Mouse (Mus musculus) adrenal gland, adult 8-10 months (tissue): ENCODE data around the gene Zzz3. TPM values are rescaled to one million over a fixed set of nuclear protein-coding genes. Genes with fewer than 3 reads are reported as not detected.

ENCODE experiments used
- DNase-seq: peaks from one replicate; pipeline ENCODE4 v3.0.0; 2022
- total RNA-seq, 4 experiments: library from RNA; stranded (reverse); gene quantifications; 2 replicates each; pipeline ENCODE4 v1.2.4; 2022

The Zzz3 gene
- 10 to 100 TPM; 31.3 to 52.7 (median 48.1) TPM for total RNA-seq

DNA sequence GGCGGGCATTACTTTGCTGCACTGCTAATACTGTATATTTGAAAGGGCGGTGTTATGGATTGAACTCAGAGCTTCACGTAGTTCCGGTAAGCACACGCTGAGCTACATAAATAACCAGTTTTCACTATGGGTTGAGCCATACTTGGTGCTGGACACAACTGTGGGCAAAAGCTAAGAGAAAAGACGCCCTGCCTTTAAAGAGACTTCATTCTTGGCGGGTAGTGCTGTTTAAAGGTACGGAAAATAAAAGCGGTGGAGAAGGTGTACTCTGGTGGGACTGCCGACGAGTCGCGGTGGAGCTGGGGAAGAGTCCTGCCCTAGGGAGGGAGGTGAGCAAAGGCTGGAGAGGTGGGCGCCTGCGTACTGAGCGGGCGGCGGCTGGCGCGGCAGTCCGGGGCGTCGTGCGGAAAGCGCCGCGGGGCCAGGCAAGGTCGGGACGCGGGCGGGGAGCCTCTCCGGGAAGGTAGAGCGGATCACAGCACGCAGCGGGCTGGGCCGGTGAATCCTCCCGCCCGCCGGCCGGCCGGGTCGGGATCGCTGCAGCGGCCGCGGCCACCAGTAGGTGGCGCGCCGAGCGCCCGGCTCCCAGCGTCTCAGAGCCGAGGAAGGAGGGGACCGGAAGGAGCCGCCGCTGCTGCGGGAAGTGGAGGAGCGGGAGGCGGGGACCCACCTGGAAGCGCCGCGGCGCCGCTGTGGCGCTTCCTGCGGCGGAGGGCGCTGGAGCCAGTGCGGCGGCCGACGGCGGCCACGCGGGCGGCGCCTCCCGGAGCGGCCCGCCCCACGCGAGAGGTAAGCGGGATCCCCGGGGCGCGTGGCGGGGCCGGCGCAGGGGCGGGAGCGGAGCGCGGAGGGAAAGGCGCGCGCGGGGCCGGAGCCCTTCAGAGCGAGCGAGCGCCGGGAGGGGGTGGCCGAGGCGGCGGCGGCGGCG is at the start of gene Zzz3:
Zzz3 (plus strand) TSS at position 124 of the 928 bp plus-strand sequence.
- peak; percentile 83 for DNase-seq

- DNase-seq = peak; percentile 90
Measured at GRCm38 (mm10) chr3:152345732-152346632, 49.3 kb upstream of the Zzz3 start, which contains the start of gene Usp33. Usp33 (plus strand) TSS chr3:152346478.

GRCm38 (mm10) chr3:152346633-152347141 is 48.6 kb upstream of the Zzz3 start:
- DNase-seq = peak; percentile 37

GRCm38 (mm10) chr3:152347227-152347626 is 48.0 kb upstream of the Zzz3 start:
- DNase-seq = no peak

DNA sequence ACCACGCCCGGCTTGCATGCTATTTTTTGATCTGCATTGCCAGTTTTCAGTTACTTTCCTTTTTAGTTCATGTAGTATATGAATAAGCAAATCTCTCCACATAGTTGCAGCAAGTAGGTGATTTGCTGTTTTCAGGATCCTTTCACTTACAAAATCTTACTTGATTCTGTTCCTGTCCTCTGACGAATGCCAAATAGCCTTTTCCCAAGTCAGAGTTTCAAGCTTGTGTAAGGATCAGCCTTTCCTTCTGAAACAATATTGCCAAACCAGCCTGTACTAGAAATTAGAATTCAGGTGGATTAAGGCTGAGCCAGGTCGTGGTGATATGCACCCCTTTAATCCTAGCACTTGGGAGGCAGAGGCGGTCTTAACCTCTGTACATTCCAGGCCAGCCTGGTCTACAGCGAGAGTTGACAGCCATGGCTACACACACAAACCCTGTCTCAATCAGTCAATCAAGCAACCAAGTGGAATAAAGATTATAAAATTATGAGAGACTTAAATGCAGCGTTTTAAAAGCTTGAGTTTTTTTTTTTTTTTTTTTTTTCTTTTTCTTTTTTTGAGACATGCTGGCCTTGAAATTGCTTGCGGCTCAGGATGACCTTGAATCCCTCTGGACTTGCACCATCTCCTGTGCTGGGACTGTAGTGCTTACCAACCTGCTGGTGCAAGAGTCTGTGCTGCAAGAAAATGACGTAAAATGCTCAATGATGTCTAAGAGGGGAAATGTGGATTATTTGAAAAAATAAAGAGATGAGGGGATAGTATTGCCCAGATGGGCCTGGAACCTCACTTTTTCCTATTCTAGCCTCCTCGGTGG is 47.1 kb upstream of the Zzz3 start:
- no peak for DNase-seq

DNA sequence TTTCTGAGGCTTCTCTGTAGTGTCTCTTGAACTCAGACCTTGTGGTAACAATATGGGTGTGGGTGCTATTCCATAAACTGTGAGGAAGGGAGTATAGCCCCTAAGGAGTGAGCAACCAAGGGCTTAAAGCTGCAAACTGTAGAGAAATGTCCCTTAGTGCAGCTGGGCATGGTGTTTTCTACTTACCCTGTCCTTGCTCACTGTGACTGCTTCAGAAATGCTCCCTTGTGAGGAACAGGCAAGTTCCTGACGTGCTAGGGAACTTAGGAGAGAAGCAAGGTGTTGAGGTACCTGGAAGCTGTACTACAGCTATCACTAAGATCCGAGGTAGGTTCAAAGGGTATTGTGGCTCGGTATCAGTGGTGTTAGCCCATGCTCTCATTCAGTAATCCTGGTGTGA is 44.8 kb upstream of the Zzz3 start:
- DNase-seq = no peak

- DNase-seq = no peak
Measured at GRCm38 (mm10) chr3:152350966-152351365, 44.3 kb upstream of the Zzz3 start.

GRCm38 (mm10) chr3:152352289-152352688 is 43.0 kb upstream of the Zzz3 start:
- no peak for DNase-seq

DNA sequence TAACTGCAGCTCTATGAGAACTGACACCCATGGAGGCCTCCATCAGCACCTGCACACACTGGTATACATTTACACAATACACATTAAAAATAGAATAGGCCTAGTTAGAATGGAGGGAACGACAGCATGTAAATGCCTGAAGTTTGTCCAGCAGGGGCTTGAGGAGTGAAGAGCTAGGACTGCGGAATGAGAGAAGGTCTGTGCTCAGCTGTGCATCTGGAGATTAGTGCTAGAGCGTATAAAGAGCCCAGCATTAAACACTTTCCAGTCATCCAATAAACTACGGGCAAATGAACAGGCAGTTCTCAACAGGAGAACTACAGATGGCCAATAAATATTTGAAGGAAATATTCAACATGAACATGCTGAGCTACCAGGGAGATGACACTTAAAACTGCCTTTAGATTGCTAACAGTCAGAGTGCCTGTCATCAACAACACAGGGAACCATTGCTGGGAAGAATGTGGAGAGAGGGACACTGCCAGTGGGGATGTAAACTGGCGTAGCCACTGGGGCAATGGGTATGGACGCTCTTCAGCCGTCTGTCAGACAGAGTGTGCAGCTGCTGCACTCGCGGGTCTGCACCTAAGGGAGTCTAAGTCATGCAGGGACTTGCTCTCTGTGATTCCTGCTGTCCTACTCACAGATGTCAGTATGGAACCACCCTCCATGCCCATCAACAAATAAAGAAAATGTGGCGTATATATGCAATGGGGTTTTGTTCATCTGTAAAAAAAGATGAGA is 41.7 kb upstream of the Zzz3 start:
- DNase-seq = no peak

GRCm38 (mm10) chr3:152355361-152355760 is 39.9 kb upstream of the Zzz3 start:
- DNase-seq = peak; percentile 57

GRCm38 (mm10) chr3:152356751-152357150 is 38.5 kb upstream of the Zzz3 start:
- DNase-seq = no peak

- DNase-seq = no peak
Measured at GRCm38 (mm10) chr3:152359151-152359550, 36.1 kb upstream of the Zzz3 start.

GRCm38 (mm10) chr3:152364181-152364580 is 31.1 kb upstream of the Zzz3 start:
- no peak for DNase-seq

GRCm38 (mm10) chr3:152376063-152376462 is 19.2 kb upstream of the Zzz3 start:
- no peak for DNase-seq

GRCm38 (mm10) chr3:152384106-152384505 is 11.2 kb upstream of the Zzz3 start:
- no peak for DNase-seq

DNA sequence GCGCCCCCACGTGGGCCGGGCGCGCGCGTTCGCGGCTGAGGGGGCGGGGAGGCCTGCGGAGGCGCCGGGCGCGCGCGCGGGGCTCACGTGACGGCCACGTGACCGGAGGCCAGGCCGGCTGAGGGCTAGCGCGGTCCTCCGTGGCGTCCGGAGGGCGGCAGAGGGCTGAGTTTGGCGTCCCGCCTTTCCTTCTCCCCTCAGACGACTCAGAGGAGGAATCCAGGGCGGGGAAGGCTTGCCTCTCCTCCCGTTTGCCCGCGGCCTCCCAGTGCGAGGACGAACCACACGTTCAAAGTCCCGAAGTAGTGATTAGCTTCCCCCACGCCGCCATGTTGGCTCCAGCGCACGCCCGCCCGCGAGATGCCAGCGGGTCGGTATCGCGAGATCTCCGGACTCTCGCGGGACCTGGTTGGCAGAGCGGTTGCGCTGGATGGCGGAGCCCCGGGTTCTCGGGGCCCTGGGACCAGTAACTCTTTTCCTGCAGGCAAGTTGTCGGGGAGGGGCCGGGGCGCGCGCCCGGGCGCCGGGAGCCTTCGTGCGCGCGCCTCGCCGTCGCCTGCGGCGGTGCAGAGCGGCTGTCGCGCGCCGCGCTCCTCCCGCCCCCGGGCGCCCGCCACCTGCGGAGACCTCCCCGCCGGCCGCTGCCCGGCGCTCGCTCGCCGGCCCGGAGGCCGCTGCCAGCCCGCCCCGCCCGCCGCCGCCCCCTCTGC is 1.2 kb downstream of the Zzz3 start:
- DNase-seq = peak; percentile 94

- DNase-seq = peak; percentile 28
Measured at GRCm38 (mm10) chr3:152396988-152397314, 1.7 kb downstream of the Zzz3 start.

DNA sequence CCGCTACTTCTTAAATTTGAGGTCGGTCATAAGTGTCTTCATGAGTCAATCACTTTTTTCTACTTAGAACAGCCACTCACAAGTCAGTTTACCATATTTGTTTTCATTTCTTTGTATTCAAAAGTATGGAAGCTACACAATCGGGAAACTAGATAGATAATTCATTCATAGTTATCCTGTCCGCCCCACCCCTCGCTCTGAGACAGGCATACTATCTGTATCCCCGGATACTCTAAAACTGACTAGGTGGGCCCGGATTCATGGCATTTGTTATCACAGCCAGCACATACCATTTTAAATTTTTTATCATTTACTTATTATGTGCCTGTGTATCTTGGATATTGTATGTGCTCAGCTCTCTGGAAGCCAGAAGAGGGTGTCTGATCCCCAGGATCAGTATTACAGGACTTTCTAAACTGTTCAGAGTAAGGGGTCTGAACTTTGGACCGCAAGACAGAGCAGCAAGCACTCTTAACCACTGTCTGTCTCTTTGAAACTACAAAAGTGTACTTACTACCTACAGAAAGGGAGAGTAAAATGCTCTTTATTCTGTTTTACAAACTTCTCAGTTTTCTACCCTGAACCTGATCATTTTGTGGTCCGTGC is 2.2 kb downstream of the Zzz3 start:
- no peak for DNase-seq

GRCm38 (mm10) chr3:152400441-152400840 is 5.2 kb downstream of the Zzz3 start:
- no peak for DNase-seq

- no peak for DNase-seq
Measured at GRCm38 (mm10) chr3:152400875-152401274, 5.6 kb downstream of the Zzz3 start.
